Mouse (Mus musculus) liver, embryonic 14.5 days (tissue): ENCODE measurements around the gene Txndc15. TPM values are rescaled to one million over a fixed set of nuclear protein-coding genes. Genes with fewer than 3 reads are reported as not detected.

ENCODE experiments used
- ATAC-seq: fragments of 200-750 bp; cut with Nextera tagmentation; 2 replicates; pipeline ENCODE4 v1.8.0; 2017; ENCODE audit warnings: moderate number of reproducible peaks, mild to moderate bottlenecking, moderate library complexity; ENCODE audit not compliant: insufficient read depth
- DNase-seq, 3 experiments: peaks; one replicate each; pipeline ENCODE4 v3.0.0-alpha.2; 2012 to 2013; ENCODE audit warnings: low read depth in 3 of 3, low spot score in 3 of 3
- H3K27ac ChIP-seq: fragments of 300-500 bp; sonication (generic); 2 replicates; pipeline ENCODE4 v1.5.1; 2014; ENCODE audit warnings: moderate library complexity, mild to moderate bottlenecking, control low read depth, inconsistent platforms
- H3K27me3 ChIP-seq: fragments of 300-500 bp; sonication (generic); 2 replicates; pipeline ENCODE4 v1.6.1; 2014; ENCODE audit warnings: mild to moderate bottlenecking, low read length, moderate library complexity; ENCODE audit not compliant: control insufficient read depth, insufficient read depth
- H3K36me3 ChIP-seq: fragments of 300-500 bp; sonication (generic); replicated peaks from 2 replicates; pipeline ENCODE4 v1.6.1; 2014; ENCODE audit warnings: low read depth; ENCODE audit not compliant: control insufficient read depth, insufficient read depth
- H3K4me1 ChIP-seq, 2 experiments: fragments of 200-500 bp in 1 of 2; fragments of 300-500 bp in 1 of 2; sonication (generic) in 1 of 2; replicated peaks; 2 replicates each; pipeline ENCODE4 v1.6.1; 2012 to 2014; ENCODE audit warnings: antibody characterized with exemption in 1 of 2, inconsistent platforms in 1 of 2, low read length in 1 of 2; ENCODE audit not compliant: control insufficient read depth in 2 of 2, insufficient read depth in 2 of 2
- H3K4me2 ChIP-seq: fragments of 300-500 bp; sonication (generic); 2 replicates; pipeline ENCODE4 v1.6.1; 2014; ENCODE audit warnings: low read depth, mild to moderate bottlenecking, control low read depth, moderate library complexity
- H3K4me3 ChIP-seq, 2 experiments: fragments of 200-500 bp in 1 of 2; fragments of 300-500 bp in 1 of 2; sonication (generic) in 1 of 2; 2 replicates each; pipeline ENCODE4 v1.5.1; 2012 to 2014; ENCODE audit warnings: low read depth in 2 of 2, low read length in 2 of 2, mild to moderate bottlenecking in 2 of 2, control low read depth in 1 of 2, inconsistent platforms in 1 of 2, moderate library complexity in 1 of 2; ENCODE audit not compliant: insufficient read depth in 1 of 2
- H3K9ac ChIP-seq: fragments of 300-500 bp; sonication (generic); replicated peaks from 2 replicates; pipeline ENCODE4 v1.6.1; 2014; ENCODE audit warnings: mild to moderate bottlenecking, control low read depth, moderate library complexity
- H3K9me3 ChIP-seq: fragments of 300-500 bp; sonication (generic); 2 replicates; pipeline ENCODE4 v1.6.1; 2016; ENCODE audit warnings: low read length, mixed read lengths; ENCODE audit not compliant: control insufficient read depth
- CTCF ChIP-seq: IDR thresholded peaks from 2 replicates; pipeline ENCODE4 v1.5.1; 2016; ENCODE audit warnings: antibody characterized with exemption, low read depth, control low read depth
- EP300 ChIP-seq: IDR thresholded peaks from 2 replicates; pipeline ENCODE4 v1.6.1; 2016; ENCODE audit warnings: antibody characterized with exemption, low read depth
- WGBS: fragments of 180-500 bp; shearing (Covaris S2); extraction: QIAGEN DNeasy Blood & Tissue Kit; methylation state at CpG from one replicate; pipeline ENCODE4 v1.1.7; 2014; ENCODE audit not compliant: insufficient replicate concordance; 5-methylcytosine and 5-hydroxymethylcytosine counted together
- polyA plus RNA-seq, 2 experiments: library from polyadenylated mRNA; depleted of rRNA in 1 of 2; stranded (reverse) in 1 of 2; unstranded in 1 of 2; fragments of >200 nt; fragmentation: Nextera tagmentation in 1 of 2; extraction: Ambion mirVana in 1 of 2; gene quantifications; 2 replicates each; pipeline versions ENCODE4 v1.2.1 to v1.2.3; 2012 to 2014

The Txndc15 gene
- polyA plus RNA-seq, 2 experiments: 10.4 to 28.5 TPM

- WGBS: 73% methylated on average over 3 of the region's 3 CpGs
- ATAC-seq (no peak), DNase-seq (no peak)
- Histone ChIP-seq H3K9me3 (no peaks in the 10 kb centered on the region), H3K4me2 (no peak overlapping the region), H3K27ac (no peak overlapping the region), H3K9ac (no peak overlapping the region), H3K4me3 (no peak overlapping the region), H3K4me1 (0 out of 4 replicates have a peak, but pooled peaks cover 0 to 2% of the 10 kb centered on the region in 2 experiments), H3K36me3 (peaks cover 7% of the 10 kb centered on the region), H3K27me3 (no peaks in the 10 kb centered on the region)
- no peak for TF ChIP-seq CTCF
- TF ChIP-seq EP300: no peak
Observed at GRCm38 (mm10) chr13:55683581-55683980, 30.9 kb upstream of the Txndc15 start.

GRCm38 (mm10) chr13:55686107-55686633, 28.3 kb upstream of the Txndc15 start:
- no peak overlapping the region for H3K27ac ChIP-seq
- no peaks in the 10 kb centered on the region for H3K36me3 ChIP-seq
- DNase-seq: no peak
- 62% methylated on average over 9 of the region's 9 CpGs for WGBS
- 0 out of 4 replicates have a peak, but pooled peaks cover 0 to 2% of the 10 kb centered on the region in 2 experiments for H3K4me1 ChIP-seq
- no peak overlapping the region for H3K9ac ChIP-seq
- ATAC-seq: no peak
- TF ChIP-seq EP300 (no peak), CTCF (no peak)
- H3K4me3 ChIP-seq: no peak overlapping the region
- no peak overlapping the region for H3K4me2 ChIP-seq
- H3K9me3 ChIP-seq: no peaks in the 10 kb centered on the region
- no peaks in the 10 kb centered on the region for H3K27me3 ChIP-seq

- H3K9ac ChIP-seq: no peak overlapping the region
- peaks cover 4 to 6% of the 10 kb centered on the region in 2 experiments; a peak in 3 of 4 replicates for H3K4me1 ChIP-seq
- no peak for DNase-seq
- no peak for ATAC-seq
- no peak overlapping the region for H3K4me2 ChIP-seq
- no peak overlapping the region for H3K4me3 ChIP-seq
- TF ChIP-seq EP300: no peak
- no peak for TF ChIP-seq CTCF
- H3K36me3 ChIP-seq: no peaks in the 10 kb centered on the region
- H3K9me3 ChIP-seq: no peaks in the 10 kb centered on the region
- H3K27me3 ChIP-seq: no peaks in the 10 kb centered on the region
- 56% methylated on average over 4 of the region's 4 CpGs for WGBS
- no peak overlapping the region for H3K27ac ChIP-seq
Observed at GRCm38 (mm10) chr13:55687927-55688602, 26.4 kb upstream of the Txndc15 start.

- peak; percentile 97 for ATAC-seq
- TF ChIP-seq EP300 (peak; percentile 77), CTCF (peak; percentile 30; the same call in 1 of the 2 replicates)
- H3K4me3 ChIP-seq: peak within 1 kb of the TSS; percentile 69 to 88
Observed at GRCm38 (mm10) chr13:55692535-55693242, 21.8 kb upstream of the Txndc15 start, which contains the start of gene B230219D22Rik. Gene B230219D22Rik (plus strand): TSS chr13:55693124.

GRCm38 (mm10) chr13:55693243-55693721, 21.2 kb upstream of the Txndc15 start:
- H3K4me1 ChIP-seq: peaks cover 19% of the 10 kb centered on the region in 2 experiments
- DNase-seq (no peak), ATAC-seq (peak; percentile 76)
- peak overlapping the region; percentile 69 to 88 for H3K4me3 ChIP-seq
- no peaks in the 10 kb centered on the region for H3K9me3 ChIP-seq
- no peaks in the 10 kb centered on the region; the same call in 1 of the 2 replicates for H3K36me3 ChIP-seq
- no peaks in the 10 kb centered on the region for H3K27me3 ChIP-seq
- peak overlapping the region; percentile 91 for H3K9ac ChIP-seq
- WGBS: under 1% methylated on average over 62 of the region's 70 CpGs
- peak overlapping the region; percentile 94 for H3K4me2 ChIP-seq
- peak overlapping the region; percentile 66 for H3K27ac ChIP-seq
- TF ChIP-seq CTCF: no peak
- no peak for TF ChIP-seq EP300

More at GRCm38 (mm10) chr13:55692535-55693242, 21.8 kb upstream of the Txndc15 start, which contains the start of gene B230219D22Rik:
- peak within 1 kb of the TSS; percentile 94 for H3K4me2 ChIP-seq
- H3K4me1 ChIP-seq: peaks cover 19% of the 10 kb centered on the region in 2 experiments
- peak; percentile 84 to 87 (median 84) for DNase-seq
- H3K27ac ChIP-seq: peak within 1 kb of the TSS; percentile 66
- no peaks in the 10 kb centered on the region for H3K36me3 ChIP-seq
- WGBS: under 1% methylated on average over 51 of the region's 51 CpGs
- peak within 1 kb of the TSS; percentile 91 for H3K9ac ChIP-seq
- H3K27me3 ChIP-seq: no peaks in the 10 kb centered on the region
- H3K9me3 ChIP-seq: no peaks in the 10 kb centered on the region
